Comparison of ENCODE assay signal across 19 mouse cellular contexts in the genomic region with DNA sequence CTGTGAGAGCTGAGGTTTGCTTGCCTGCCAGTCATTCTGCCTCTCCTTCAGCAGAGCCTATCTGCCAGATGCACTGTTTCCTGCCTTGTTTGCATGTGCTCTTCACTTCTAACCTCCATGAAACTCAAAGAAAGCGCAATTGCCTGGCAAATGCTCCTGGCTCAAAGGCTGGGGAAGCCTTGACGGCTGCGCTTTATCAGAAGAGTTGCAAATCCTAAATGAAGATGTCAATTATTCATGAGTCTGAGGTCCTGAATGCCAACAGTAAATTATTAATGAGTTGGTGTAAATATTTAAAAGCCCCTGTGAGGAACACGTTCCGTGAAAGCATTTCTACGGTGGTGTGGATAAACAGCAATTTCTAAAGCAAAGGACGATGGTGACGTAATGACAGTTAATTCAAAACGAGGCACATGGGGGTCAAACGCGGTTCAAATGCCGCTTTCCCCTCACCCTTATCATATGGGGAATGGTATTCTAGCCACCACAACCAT.
DNase-seq lines count a peak whose midpoint lies in the region; ATAC-seq and TF ChIP-seq lines count a peak whose summit lies in the region.
"Had no signal": no experiment of that assay in that cellular context is flagged by ENCODE, and none has a peak within 500 bp of the region (broad histone marks: within the 10 kb centered on the region; RNA-seq: fewer than 3 reads in every experiment).

No protein-coding gene starts in this region.

- H3K27me3 ChIP-seq in hindbrain, embryonic 11.5 days (ENCODE audit: control insufficient read depth, insufficient read depth, low read length): no peaks in the 10 kb centered on the region
- H3K27me3 ChIP-seq in hindbrain, embryonic 10.5 days (ENCODE audit: insufficient read depth, poor library complexity, severe bottlenecking): no peaks in the 10 kb centered on the region
- no peaks in the 10 kb centered on the region for H3K27me3 ChIP-seq in forebrain, embryonic 16.5 days (replicated peaks; ENCODE audit: control insufficient read depth, insufficient read depth, low read length)
- H3K27me3 ChIP-seq in hindbrain, postnatal 0 days (ENCODE audit: insufficient read depth, low read length): no peaks in the 10 kb centered on the region
- H3K27me3 ChIP-seq in neural tube, embryonic 13.5 days: no peaks in the 10 kb centered on the region
- H3K27me3 ChIP-seq in heart, embryonic 10.5 days (ENCODE audit: insufficient read depth, poor library complexity, severe bottlenecking): no peaks in the 10 kb centered on the region
- H3K27me3 ChIP-seq: embryonic facial prominence, embryonic 15.5 days; limb, embryonic 12.5 days had no signal

- no peaks in the 10 kb centered on the region for H3K4me1 ChIP-seq in hindbrain, embryonic 11.5 days (replicated peaks; ENCODE audit: control insufficient read depth, insufficient read depth, low read length)
- H3K4me1 ChIP-seq in hindbrain, embryonic 10.5 days (replicated peaks): peaks cover 6% of the 10 kb centered on the region; the same call in 1 of the 2 replicates
- peaks cover 8% of the 10 kb centered on the region; the same call in 1 of the 2 replicates for H3K4me1 ChIP-seq in forebrain, embryonic 16.5 days (replicated peaks; ENCODE audit: control insufficient read depth, insufficient read depth, low read length)
- H3K4me1 ChIP-seq in hindbrain, postnatal 0 days (ENCODE audit: insufficient read depth, low read length): no peaks in the 10 kb centered on the region
- peaks cover 22% of the 10 kb centered on the region for H3K4me1 ChIP-seq in neural tube, embryonic 13.5 days (replicated peaks)
- peaks cover 8% of the 10 kb centered on the region; the same call in 1 of the 2 replicates for H3K4me1 ChIP-seq in heart, embryonic 10.5 days
- H3K4me1 ChIP-seq: embryonic facial prominence, embryonic 15.5 days had no signal

- no peak overlapping the region for H3K9ac ChIP-seq in hindbrain, embryonic 11.5 days (ENCODE audit: low read depth, low read length)
- H3K9ac ChIP-seq in forebrain, embryonic 16.5 days (replicated peaks; ENCODE audit: low read depth, low read length): no peak overlapping the region
- no peak overlapping the region for H3K9ac ChIP-seq in hindbrain, postnatal 0 days (replicated peaks; ENCODE audit: low read length)
- no peak overlapping the region for H3K9ac ChIP-seq in neural tube, embryonic 13.5 days
- H3K9ac ChIP-seq: embryonic facial prominence, embryonic 15.5 days; limb, embryonic 12.5 days had no signal

- peak; percentile 27 for DNase-seq in hindbrain, embryonic 11.5 days (ENCODE audit: low spot score)
- no peak for DNase-seq in hindbrain, embryonic 10.5 days (ENCODE audit: low spot score)
- DNase-seq in hindbrain, postnatal 0 days (ENCODE audit: low spot score): peak; percentile 48
- DNase-seq in heart, embryonic 10.5 days (ENCODE audit: low spot score): no peak
- DNase-seq in adrenal gland, postnatal 10 days: no peak
- no peak for DNase-seq in layer of hippocampus, adult 9-11 months
- DNase-seq: B cell, adult 2 months; cerebellum, adult 2 months; gastrocnemius, postnatal 14 days; heart, postnatal 36 days; kidney, adult 11 months; lung, postnatal 36 days; right cerebral cortex, postnatal 25 days; thymus, postnatal 4 days had no signal

- no peaks in the 10 kb centered on the region for H3K9me3 ChIP-seq in hindbrain, embryonic 11.5 days (ENCODE audit: control insufficient read depth, low read length)
- H3K9me3 ChIP-seq in hindbrain, embryonic 10.5 days: no peaks in the 10 kb centered on the region
- H3K9me3 ChIP-seq in forebrain, embryonic 16.5 days (ENCODE audit: control insufficient read depth, low read length): no peaks in the 10 kb centered on the region
- H3K9me3 ChIP-seq in hindbrain, postnatal 0 days (ENCODE audit: low read length): no peaks in the 10 kb centered on the region
- H3K9me3 ChIP-seq in neural tube, embryonic 13.5 days: no peaks in the 10 kb centered on the region
- no peaks in the 10 kb centered on the region for H3K9me3 ChIP-seq in heart, embryonic 10.5 days
- H3K9me3 ChIP-seq: embryonic facial prominence, embryonic 15.5 days; limb, embryonic 12.5 days had no signal

- H3K27ac ChIP-seq in hindbrain, embryonic 11.5 days (ENCODE audit: low read depth, low read length): no peak overlapping the region
- H3K27ac ChIP-seq in hindbrain, embryonic 10.5 days: no peak overlapping the region
- H3K27ac ChIP-seq in forebrain, embryonic 16.5 days (ENCODE audit: low read length): no peak overlapping the region
- H3K27ac ChIP-seq in hindbrain, postnatal 0 days: no peak overlapping the region
- peak overlapping the region; percentile 74 for H3K27ac ChIP-seq in neural tube, embryonic 13.5 days (replicated peaks)
- no peak overlapping the region for H3K27ac ChIP-seq in heart, embryonic 10.5 days
- H3K27ac ChIP-seq: embryonic facial prominence, embryonic 15.5 days; limb, embryonic 12.5 days had no signal

- H3K36me3 ChIP-seq in hindbrain, embryonic 11.5 days (ENCODE audit: control insufficient read depth, insufficient read depth, low read length): no peaks in the 10 kb centered on the region
- H3K36me3 ChIP-seq in hindbrain, embryonic 10.5 days: no peaks in the 10 kb centered on the region
- H3K36me3 ChIP-seq in forebrain, embryonic 16.5 days (ENCODE audit: control insufficient read depth, insufficient read depth): no peaks in the 10 kb centered on the region
- H3K36me3 ChIP-seq in hindbrain, postnatal 0 days (ENCODE audit: insufficient read depth, low read length): no peaks in the 10 kb centered on the region
- no peaks in the 10 kb centered on the region for H3K36me3 ChIP-seq in neural tube, embryonic 13.5 days
- H3K36me3 ChIP-seq in heart, embryonic 10.5 days: no peaks in the 10 kb centered on the region
- H3K36me3 ChIP-seq: embryonic facial prominence, embryonic 15.5 days; limb, embryonic 12.5 days had no signal

- ATAC-seq in hindbrain, embryonic 11.5 days (ENCODE audit: low FRiP score): peak; percentile 65
- peak; percentile 84 for ATAC-seq in forebrain, embryonic 16.5 days
- no peak for ATAC-seq in hindbrain, postnatal 0 days
- peak; percentile 65 for ATAC-seq in neural tube, embryonic 13.5 days (ENCODE audit: low read depth)

- TF ChIP-seq CTCF in hindbrain, postnatal 0 days (IDR thresholded peaks at IDR 0.05; ENCODE audit: low read depth): no peak

- no peak overlapping the region for H3K4me3 ChIP-seq in hindbrain, embryonic 11.5 days (ENCODE audit: low read depth, low read length)
- no peak overlapping the region for H3K4me3 ChIP-seq in hindbrain, embryonic 10.5 days
- H3K4me3 ChIP-seq in forebrain, embryonic 16.5 days (replicated peaks; ENCODE audit: low read length): no peak overlapping the region
- no peak overlapping the region for H3K4me3 ChIP-seq in hindbrain, postnatal 0 days (ENCODE audit: low read length)
- no peak overlapping the region for H3K4me3 ChIP-seq in neural tube, embryonic 13.5 days
- H3K4me3 ChIP-seq in heart, embryonic 10.5 days: no peak overlapping the region
- H3K4me3 ChIP-seq: embryonic facial prominence, embryonic 15.5 days; limb, embryonic 12.5 days had no signal

- no peak overlapping the region for H3K4me2 ChIP-seq in hindbrain, embryonic 11.5 days (replicated peaks; ENCODE audit: low read depth, low read length)
- peak overlapping the region; percentile 0; the same call in 1 of the 2 replicates for H3K4me2 ChIP-seq in forebrain, embryonic 16.5 days (ENCODE audit: low read length)
- H3K4me2 ChIP-seq in hindbrain, postnatal 0 days (ENCODE audit: low read depth, low read length): no peak overlapping the region
- peak overlapping the region; percentile 27 for H3K4me2 ChIP-seq in neural tube, embryonic 13.5 days
- H3K4me2 ChIP-seq: embryonic facial prominence, embryonic 15.5 days; heart, embryonic 11.5 days; limb, embryonic 12.5 days had no signal

- 37% methylated on average over 12 of the region's 12 CpGs for WGBS in hindbrain, embryonic 11.5 days
- whole genome bisulfite sequencing in hindbrain, embryonic 10.5 days: 54% methylated on average over 12 of the region's 12 CpGs
- 34% methylated on average over 12 of the region's 12 CpGs for WGBS in forebrain, embryonic 16.5 days
- WGBS in hindbrain, postnatal 0 days: 22% methylated on average over 12 of the region's 12 CpGs
- WGBS in neural tube, embryonic 13.5 days: 22% methylated on average over 12 of the region's 12 CpGs
- WGBS in heart, embryonic 10.5 days: 75% methylated on average over 12 of the region's 12 CpGs

Comparison
In these comparisons a context has a peak if more than half of its experiments do, and no peak if none do; other contexts are left out.
1. DNase-seq: peak in hindbrain, embryonic 11.5 days (single experiment) and hindbrain, postnatal 0 days (single experiment); none in hindbrain, embryonic 10.5 days (single experiment), heart, embryonic 10.5 days (single experiment), adrenal gland, postnatal 10 days (single experiment) and layer of hippocampus, adult 9-11 months (single experiment).
2. H3K4me2 ChIP-seq: peak in forebrain, embryonic 16.5 days (single experiment) and neural tube, embryonic 13.5 days (single experiment); none in hindbrain, embryonic 11.5 days (single experiment) and hindbrain, postnatal 0 days (single experiment).